Mouse (Mus musculus): ENCODE data around the gene Ift122.
"Not testable (repeated sequence)": the region's sequence is repeated elsewhere in the genome, so short reads cannot be mapped to it uniquely, and the experiment has no call there.

The Ift122 gene

DNA sequence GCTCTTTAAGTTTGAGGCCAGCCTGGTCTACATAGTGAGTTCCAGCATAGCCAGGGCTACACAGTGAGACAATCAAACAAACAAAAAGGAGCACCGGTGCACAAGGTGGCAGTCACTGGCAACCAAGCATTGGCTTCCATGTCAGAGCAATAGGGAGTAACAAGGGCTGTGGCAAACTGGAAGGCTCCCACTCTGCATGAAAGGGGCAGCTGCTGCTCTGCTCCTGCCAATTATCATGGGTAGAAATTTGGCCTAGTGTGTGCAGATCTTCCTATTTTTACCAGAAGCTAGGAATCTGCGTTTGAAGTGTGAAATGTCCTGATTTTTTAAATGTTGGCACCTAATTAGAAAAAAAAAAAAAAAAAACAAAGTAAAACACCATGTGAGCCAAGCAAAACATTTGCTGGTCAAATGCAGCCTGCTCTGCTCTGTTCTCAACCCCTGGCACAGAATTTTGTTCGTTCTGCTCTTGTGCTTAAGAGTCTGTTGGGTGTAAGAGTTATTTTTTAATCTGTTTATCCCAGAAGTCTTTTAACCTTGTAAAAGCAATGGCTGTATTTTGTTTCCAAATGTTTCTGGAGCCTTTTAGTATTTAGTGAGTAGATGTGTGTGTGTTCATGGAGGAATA lies 2.6 kb downstream of the Ift122 start:
- peaks cover 24% of the 10 kb centered on the region for H3K4me1 ChIP-seq (replicated peaks; ENCODE audit: low read depth, low read length)
- H3K4me3 ChIP-seq (replicated peaks; ENCODE audit: low read length), result no peak overlapping the region
- H3K9me3 ChIP-seq (ENCODE audit: low read length), result no peaks in the 10 kb centered on the region
- H3K27me3 ChIP-seq (ENCODE audit: insufficient read depth, low read length), result no peaks in the 10 kb centered on the region
- TF ChIP-seq CTCF (conservative IDR thresholded peaks at IDR 0.05; ENCODE audit: low read length), result no peak
- no peak for TF ChIP-seq POU5F1 (IDR thresholded peaks at IDR 0.05; ENCODE audit: borderline replicate concordance, low read length)
- H3K36me3 ChIP-seq (ENCODE audit: insufficient read depth, low read length), result peaks cover 6% of the 10 kb centered on the region; the same call in 1 of the 2 replicates

DNA sequence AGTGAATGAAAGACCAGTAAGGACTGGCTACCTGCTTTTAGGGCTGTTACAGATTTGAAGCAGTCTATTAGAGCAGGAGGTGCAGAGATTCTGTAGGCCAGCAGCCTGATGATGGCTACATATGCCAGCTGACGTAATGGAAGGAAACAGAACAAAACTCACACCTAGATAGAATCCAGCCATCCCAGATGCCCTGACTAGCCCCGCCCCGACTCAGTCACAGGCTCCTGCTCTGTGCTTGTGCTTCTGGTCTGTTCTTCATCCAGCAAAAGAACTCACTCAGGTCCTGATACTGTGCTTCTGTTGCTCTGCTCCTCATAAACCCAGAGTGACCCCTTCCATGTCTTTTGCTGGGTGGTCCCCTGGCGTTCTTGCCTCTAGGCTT lies 3.1 kb downstream of the Ift122 start:
- no peak overlapping the region for H3K4me3 ChIP-seq (replicated peaks; ENCODE audit: low read length)
- H3K36me3 ChIP-seq (ENCODE audit: insufficient read depth, low read length), result 0 out of 2 replicates have a peak, but pooled peaks cover under 1% of the 10 kb centered on the region
- no peaks in the 10 kb centered on the region for H3K9me3 ChIP-seq (ENCODE audit: low read length)
- no peak for TF ChIP-seq CTCF (conservative IDR thresholded peaks at IDR 0.05; ENCODE audit: low read length)
- no peak for TF ChIP-seq NANOG (IDR thresholded peaks at IDR 0.05; ENCODE audit: borderline replicate concordance, low read length)
- no peaks in the 10 kb centered on the region for H3K27me3 ChIP-seq (ENCODE audit: insufficient read depth, low read length)
- peaks cover 20% of the 10 kb centered on the region for H3K4me1 ChIP-seq (replicated peaks; ENCODE audit: low read depth, low read length)

DNA sequence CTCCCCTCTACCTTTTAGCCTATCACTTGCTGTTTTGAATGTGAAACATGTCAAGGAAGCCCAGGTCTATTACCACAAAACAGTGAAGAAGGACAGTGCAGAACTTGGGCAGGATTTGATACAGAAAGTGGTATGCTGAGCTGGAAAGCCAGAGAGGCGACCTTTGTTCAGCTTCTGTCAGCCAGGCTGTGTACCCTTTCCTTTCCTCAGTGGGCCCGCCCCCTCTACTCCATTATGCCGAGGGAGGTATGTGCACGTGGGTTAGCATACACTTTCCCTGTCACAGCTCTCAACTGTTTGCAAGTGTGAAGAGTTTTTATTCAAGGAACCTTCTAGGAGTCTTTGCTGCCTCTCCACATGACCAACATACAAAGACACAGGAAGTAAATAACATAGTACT lies 6.0 kb downstream of the Ift122 start:
- H3K4me1 ChIP-seq (replicated peaks; ENCODE audit: low read depth, low read length), result 0 out of 2 replicates have a peak, but pooled peaks cover 5% of the 10 kb centered on the region
- no peaks in the 10 kb centered on the region for H3K9me3 ChIP-seq (ENCODE audit: low read length)
- H3K4me3 ChIP-seq (replicated peaks; ENCODE audit: low read length), result no peak overlapping the region
- H3K27me3 ChIP-seq (ENCODE audit: insufficient read depth, low read length), result no peaks in the 10 kb centered on the region
- TF ChIP-seq CTCF (conservative IDR thresholded peaks at IDR 0.05; ENCODE audit: low read length), result no peak
- 0 out of 2 replicates have a peak, but pooled peaks cover 2% of the 10 kb centered on the region for H3K36me3 ChIP-seq (ENCODE audit: insufficient read depth, low read length)

- no peaks in the 10 kb centered on the region for H3K27me3 ChIP-seq (ENCODE audit: insufficient read depth, low read length)
- no peak overlapping the region for H3K4me3 ChIP-seq (replicated peaks; ENCODE audit: low read length)
- H3K36me3 ChIP-seq (ENCODE audit: insufficient read depth, low read length), result 0 out of 2 replicates have a peak, but pooled peaks cover 4% of the 10 kb centered on the region
- H3K4me1 ChIP-seq (replicated peaks; ENCODE audit: low read depth, low read length), result peaks cover 6% of the 10 kb centered on the region; the same call in 1 of the 2 replicates
- no peak for TF ChIP-seq CTCF (conservative IDR thresholded peaks at IDR 0.05; ENCODE audit: low read length)
- no peak for TF ChIP-seq POU5F1 (IDR thresholded peaks at IDR 0.05; ENCODE audit: borderline replicate concordance, low read length)
- TF ChIP-seq NANOG (IDR thresholded peaks at IDR 0.05; ENCODE audit: borderline replicate concordance, low read length), result no peak
- H3K9me3 ChIP-seq (ENCODE audit: low read length), result no peaks in the 10 kb centered on the region
Observed at GRCm38 (mm10) chr6:115860027-115860556, 6.8 kb downstream of the Ift122 start.

DNA sequence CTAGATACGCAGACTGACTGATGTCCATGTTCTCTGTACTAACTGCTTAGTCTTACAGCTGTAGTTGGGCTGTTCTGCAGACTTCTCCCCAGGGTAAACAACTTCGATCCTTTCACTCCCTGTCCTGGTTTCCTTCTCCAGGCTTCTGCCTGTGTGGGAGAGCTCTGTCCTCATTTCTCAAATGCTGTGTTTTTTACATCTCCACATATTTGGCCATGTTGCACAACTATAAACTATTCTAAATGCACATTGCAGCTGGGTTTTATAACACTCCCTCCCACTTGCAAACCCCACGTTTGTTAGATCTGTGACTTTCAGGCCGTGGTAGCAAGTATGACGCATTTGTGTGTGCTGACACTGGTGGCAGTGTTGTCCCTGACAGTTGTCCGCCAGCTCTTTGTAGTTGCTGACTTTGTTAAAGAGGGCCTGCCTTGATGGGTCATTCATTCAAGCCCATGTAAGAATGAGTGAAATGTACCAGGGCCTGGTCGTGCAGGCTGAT lies 10.1 kb downstream of the Ift122 start:
- H3K36me3 ChIP-seq (ENCODE audit: insufficient read depth, low read length), result 0 out of 2 replicates have a peak, but pooled peaks cover 4% of the 10 kb centered on the region
- no peaks in the 10 kb centered on the region for H3K9me3 ChIP-seq (ENCODE audit: low read length)
- no peaks in the 10 kb centered on the region for H3K27me3 ChIP-seq (ENCODE audit: insufficient read depth, low read length)
- H3K4me1 ChIP-seq (replicated peaks; ENCODE audit: low read depth, low read length), result peaks cover 5% of the 10 kb centered on the region; the same call in 1 of the 2 replicates
- no peak overlapping the region for H3K4me3 ChIP-seq (replicated peaks; ENCODE audit: low read length)
- no peak for TF ChIP-seq CTCF (conservative IDR thresholded peaks at IDR 0.05; ENCODE audit: low read length)
- no peak for TF ChIP-seq NANOG (IDR thresholded peaks at IDR 0.05; ENCODE audit: borderline replicate concordance, low read length)
- TF ChIP-seq POU5F1 (IDR thresholded peaks at IDR 0.05; ENCODE audit: borderline replicate concordance, low read length), result no peak

DNA sequence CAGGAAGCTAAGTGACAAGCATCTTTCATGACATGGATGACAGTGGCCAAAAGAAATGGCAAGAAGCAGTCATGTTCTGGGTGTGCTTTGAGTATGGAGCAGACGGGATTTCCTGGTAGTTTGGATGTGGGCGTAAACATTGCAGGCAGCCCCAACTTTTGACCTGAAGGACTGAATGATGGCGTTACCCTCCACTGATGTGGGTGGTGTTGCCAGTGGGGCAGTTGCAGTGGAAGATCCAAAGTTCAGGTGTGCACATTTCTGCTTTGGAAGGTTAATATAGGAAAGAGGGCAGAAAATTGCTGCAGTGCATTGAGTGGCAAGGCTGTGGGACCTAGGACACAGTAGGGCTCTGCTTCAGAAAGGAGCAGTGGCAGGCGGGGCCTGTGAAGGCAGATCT lies 12.0 kb downstream of the Ift122 start:
- TF ChIP-seq NANOG (IDR thresholded peaks at IDR 0.05; ENCODE audit: borderline replicate concordance, low read length) (no peak), POU5F1 (IDR thresholded peaks at IDR 0.05; ENCODE audit: borderline replicate concordance, low read length) (no peak), CTCF (conservative IDR thresholded peaks at IDR 0.05; ENCODE audit: low read length) (no peak)
- Histone ChIP-seq H3K27me3 (ENCODE audit: insufficient read depth, low read length) (no peaks in the 10 kb centered on the region), H3K4me3 (replicated peaks; ENCODE audit: low read length) (no peak overlapping the region), H3K4me1 (replicated peaks; ENCODE audit: low read depth, low read length) (peaks cover 5% of the 10 kb centered on the region; the same call in 1 of the 2 replicates), H3K36me3 (ENCODE audit: insufficient read depth, low read length) (0 out of 2 replicates have a peak, but pooled peaks cover 4% of the 10 kb centered on the region), H3K9me3 (ENCODE audit: low read length) (no peaks in the 10 kb centered on the region)

DNA sequence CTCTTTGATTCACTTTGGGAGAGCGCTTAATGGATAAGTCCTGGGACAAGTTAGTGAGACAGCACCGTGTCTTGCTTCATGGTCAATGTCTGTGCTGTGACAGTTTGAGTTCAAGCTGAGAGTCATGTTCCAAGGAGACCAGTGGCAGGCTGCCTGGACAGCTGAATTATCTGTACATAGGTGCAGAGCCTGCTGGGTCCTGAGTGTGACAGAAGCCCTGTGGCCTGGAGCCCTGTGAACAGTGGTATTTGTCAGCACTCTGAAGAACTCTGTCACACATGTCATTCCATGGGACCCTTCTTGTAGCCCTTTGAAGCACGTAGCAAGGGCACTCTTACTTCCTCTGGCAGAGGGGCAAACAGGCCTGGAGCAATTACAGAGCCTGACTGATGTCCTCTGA lies 13.9 kb downstream of the Ift122 start:
- H3K27me3 ChIP-seq (ENCODE audit: insufficient read depth, low read length); H3K4me3 ChIP-seq (replicated peaks; ENCODE audit: low read length); H3K9me3 ChIP-seq (ENCODE audit: low read length); H3K4me1 ChIP-seq (replicated peaks; ENCODE audit: low read depth, low read length); H3K36me3 ChIP-seq (ENCODE audit: insufficient read depth, low read length): not testable (repeated sequence)

DNA sequence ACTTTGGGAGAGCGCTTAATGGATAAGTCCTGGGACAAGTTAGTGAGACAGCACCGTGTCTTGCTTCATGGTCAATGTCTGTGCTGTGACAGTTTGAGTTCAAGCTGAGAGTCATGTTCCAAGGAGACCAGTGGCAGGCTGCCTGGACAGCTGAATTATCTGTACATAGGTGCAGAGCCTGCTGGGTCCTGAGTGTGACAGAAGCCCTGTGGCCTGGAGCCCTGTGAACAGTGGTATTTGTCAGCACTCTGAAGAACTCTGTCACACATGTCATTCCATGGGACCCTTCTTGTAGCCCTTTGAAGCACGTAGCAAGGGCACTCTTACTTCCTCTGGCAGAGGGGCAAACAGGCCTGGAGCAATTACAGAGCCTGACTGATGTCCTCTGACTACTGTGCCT lies 18.0 kb downstream of the Ift122 start:
- not testable (repeated sequence) for H3K4me3 ChIP-seq (replicated peaks; ENCODE audit: low read length); H3K9me3 ChIP-seq (ENCODE audit: low read length); H3K4me1 ChIP-seq (replicated peaks; ENCODE audit: low read depth, low read length); H3K36me3 ChIP-seq (ENCODE audit: insufficient read depth, low read length); H3K27me3 ChIP-seq (ENCODE audit: insufficient read depth, low read length)

- Histone ChIP-seq H3K27me3 (ENCODE audit: insufficient read depth, low read length) (no peaks in the 10 kb centered on the region), H3K36me3 (ENCODE audit: insufficient read depth, low read length) (peaks cover 8% of the 10 kb centered on the region), H3K4me3 (replicated peaks; ENCODE audit: low read length) (no peak overlapping the region), H3K4me1 (replicated peaks; ENCODE audit: low read depth, low read length) (peaks cover 7% of the 10 kb centered on the region), H3K9me3 (ENCODE audit: low read length) (no peaks in the 10 kb centered on the region)
- TF ChIP-seq CTCF (conservative IDR thresholded peaks at IDR 0.05; ENCODE audit: low read length) (no peak), POU5F1 (IDR thresholded peaks at IDR 0.05; ENCODE audit: borderline replicate concordance, low read length) (no peak), NANOG (IDR thresholded peaks at IDR 0.05; ENCODE audit: borderline replicate concordance, low read length) (no peak)
Observed at GRCm38 (mm10) chr6:115877239-115877638, 24.0 kb downstream of the Ift122 start.
